Mouse (Mus musculus) hindbrain, embryonic 11.5 days (tissue): ENCODE results near the gene Kif27. TPM values are rescaled to one million over a fixed set of nuclear protein-coding genes. Genes with fewer than 3 reads are reported as not detected.
"Not testable (repeated sequence)": the region's sequence is repeated elsewhere in the genome, so short reads cannot be mapped to it uniquely, and the experiment has no call there.

Source experiments
- ATAC-seq: fragments of 200-750 bp; cut with Nextera tagmentation; 2 replicates; pipeline ENCODE4 v1.8.0; 2017; ENCODE audit warnings: mild to moderate bottlenecking, moderate TSS enrichment, moderate library complexity; ENCODE audit not compliant: low FRiP score
- DNase-seq: peaks from one replicate; pipeline ENCODE4 v3.0.0-alpha.2; 2015; ENCODE audit warnings: low spot score
- H3K27ac ChIP-seq: fragments of 300-500 bp; sonication (generic); 2 replicates; pipeline ENCODE4 v1.5.1; 2014; ENCODE audit warnings: mild to moderate bottlenecking, low read depth, low read length
- H3K27me3 ChIP-seq: fragments of 300-500 bp; sonication (generic); 2 replicates; pipeline ENCODE4 v1.6.1; 2014; ENCODE audit warnings: mild to moderate bottlenecking, low read length, moderate library complexity, mixed read lengths; ENCODE audit not compliant: control insufficient read depth, insufficient read depth
- H3K36me3 ChIP-seq: fragments of 300-500 bp; sonication (generic); 2 replicates; pipeline ENCODE4 v1.6.1; 2014; ENCODE audit warnings: mild to moderate bottlenecking, low read length, moderate library complexity, mixed read lengths; ENCODE audit not compliant: control insufficient read depth, insufficient read depth
- H3K4me1 ChIP-seq: fragments of 300-500 bp; sonication (generic); replicated peaks from 2 replicates; pipeline ENCODE4 v1.6.1; 2014; ENCODE audit warnings: low read length, mixed read lengths; ENCODE audit not compliant: control insufficient read depth, insufficient read depth
- H3K4me2 ChIP-seq: fragments of 300-500 bp; sonication (generic); replicated peaks from 2 replicates; pipeline ENCODE4 v1.6.1; 2014; ENCODE audit warnings: mild to moderate bottlenecking, low read depth, low read length
- H3K4me3 ChIP-seq: fragments of 300-500 bp; sonication (generic); 2 replicates; pipeline ENCODE4 v1.5.1; 2014; ENCODE audit warnings: low read depth, low read length
- H3K9ac ChIP-seq: fragments of 300-500 bp; sonication (generic); 2 replicates; pipeline ENCODE4 v1.6.1; 2014; ENCODE audit warnings: low read depth, low read length
- H3K9me3 ChIP-seq: fragments of 300-500 bp; sonication (generic); 2 replicates; pipeline ENCODE4 v1.6.1; 2016; ENCODE audit warnings: low read length; ENCODE audit not compliant: control insufficient read depth
- WGBS: fragments of 180-500 bp; shearing (Covaris S2); extraction: QIAGEN DNeasy Blood & Tissue Kit; methylation state at CpG from one replicate; pipeline ENCODE4 v1.1.7; 2014; 5-methylcytosine and 5-hydroxymethylcytosine counted together
- polyA plus RNA-seq: library from polyadenylated mRNA; unstranded; fragments of >200 nt; fragmentation: Nextera tagmentation; extraction: Ambion mirVana; gene quantifications from 2 replicates; pipeline ENCODE4 v1.2.1, GENCODE M21; 2014

The Kif27 gene
- polyA plus RNA-seq, 1 experiment from 2014 or later = 2.5 TPM

GRCm38 (mm10) chr13:58368835-58369234 is 9.9 kb upstream of the Kif27 start:
- H3K27me3 ChIP-seq = no peaks in the 10 kb centered on the region
- no peak overlapping the region for H3K9ac ChIP-seq
- H3K36me3 ChIP-seq = no peaks in the 10 kb centered on the region
- 74% methylated on average over 4 of the region's 4 CpGs for WGBS
- H3K27ac ChIP-seq = no peak overlapping the region
- no peaks in the 10 kb centered on the region for H3K4me1 ChIP-seq
- no peak overlapping the region for H3K4me2 ChIP-seq
- H3K4me3 ChIP-seq = no peak overlapping the region
- DNase-seq = no peak
- no peak for ATAC-seq
- no peaks in the 10 kb centered on the region for H3K9me3 ChIP-seq

GRCm38 (mm10) chr13:58367641-58368040 is 8.7 kb upstream of the Kif27 start:
- Histone ChIP-seq H3K4me2 (no peak overlapping the region), H3K4me1 (no peaks in the 10 kb centered on the region), H3K9me3 (no peaks in the 10 kb centered on the region), H3K27ac (no peak overlapping the region), H3K36me3 (no peaks in the 10 kb centered on the region), H3K4me3 (no peak overlapping the region), H3K27me3 (no peaks in the 10 kb centered on the region), H3K9ac (no peak overlapping the region)
- DNase-seq (no peak), ATAC-seq (no peak)
- WGBS = 70% methylated on average over 1 of the region's 1 CpGs

GRCm38 (mm10) chr13:58366373-58366772 is 7.5 kb upstream of the Kif27 start:
- Histone ChIP-seq H3K27me3 (no peaks in the 10 kb centered on the region), H3K4me2 (no peak overlapping the region), H3K4me1 (no peaks in the 10 kb centered on the region), H3K27ac (no peak overlapping the region), H3K9ac (no peak overlapping the region), H3K9me3 (no peaks in the 10 kb centered on the region), H3K36me3 (no peaks in the 10 kb centered on the region), H3K4me3 (no peak overlapping the region)
- DNase-seq = no peak
- no peak for ATAC-seq
- 91% methylated on average over 3 of the region's 3 CpGs for WGBS

GRCm38 (mm10) chr13:58365179-58365578 is 6.3 kb upstream of the Kif27 start:
- not testable (repeated sequence) for H3K4me3 ChIP-seq, H3K27ac ChIP-seq, DNase-seq, H3K9me3 ChIP-seq, H3K27me3 ChIP-seq, H3K36me3 ChIP-seq, ATAC-seq, H3K9ac ChIP-seq, H3K4me2 ChIP-seq, H3K4me1 ChIP-seq
- WGBS = 82% methylated on average over 8 of the region's 8 CpGs

GRCm38 (mm10) chr13:58364353-58365175 is 5.6 kb upstream of the Kif27 start:
- Histone ChIP-seq H3K27me3 (no peaks in the 10 kb centered on the region), H3K4me1 (no peaks in the 10 kb centered on the region), H3K36me3 (no peaks in the 10 kb centered on the region), H3K4me3 (no peak overlapping the region), H3K4me2 (no peak overlapping the region), H3K9ac (no peak overlapping the region), H3K27ac (no peak overlapping the region), H3K9me3 (no peaks in the 10 kb centered on the region)
- DNase-seq (no peak), ATAC-seq (no peak)
- 82% methylated on average over 8 of the region's 8 CpGs for WGBS

GRCm38 (mm10) chr13:58359304-58359653 is 357 bp upstream of the Kif27 start:
- H3K36me3 ChIP-seq = no peaks in the 10 kb centered on the region
- peak; percentile 64; the same call in 1 of the 2 replicates for ATAC-seq
- no peak for DNase-seq
- H3K9ac ChIP-seq = no peak overlapping the region
- no peaks in the 10 kb centered on the region for H3K27me3 ChIP-seq
- H3K4me1 ChIP-seq = no peaks in the 10 kb centered on the region
- H3K9me3 ChIP-seq = no peaks in the 10 kb centered on the region
- 6% methylated on average over 7 of the region's 7 CpGs for WGBS
- no peak overlapping the region for H3K27ac ChIP-seq
- H3K4me2 ChIP-seq = peak overlapping the region; percentile 98
- peak overlapping the region; percentile 69 for H3K4me3 ChIP-seq

GRCm38 (mm10) chr13:58352996-58353395 is 5.9 kb downstream of the Kif27 start:
- DNase-seq (no peak), ATAC-seq (no peak)
- no peak overlapping the region for H3K4me3 ChIP-seq
- no peaks in the 10 kb centered on the region for H3K9me3 ChIP-seq
- no peaks in the 10 kb centered on the region for H3K36me3 ChIP-seq
- H3K4me1 ChIP-seq = no peaks in the 10 kb centered on the region
- H3K27ac ChIP-seq = no peak overlapping the region
- no peak overlapping the region for H3K9ac ChIP-seq
- H3K4me2 ChIP-seq = no peak overlapping the region
- H3K27me3 ChIP-seq = no peaks in the 10 kb centered on the region

- Histone ChIP-seq H3K36me3 (no peaks in the 10 kb centered on the region), H3K4me1 (no peaks in the 10 kb centered on the region), H3K9me3 (no peaks in the 10 kb centered on the region), H3K4me2 (no peak overlapping the region), H3K27me3 (no peaks in the 10 kb centered on the region), H3K9ac (no peak overlapping the region), H3K27ac (no peak overlapping the region), H3K4me3 (no peak overlapping the region)
- 63% methylated on average over 4 of the region's 4 CpGs for WGBS
- DNase-seq = no peak
- ATAC-seq = no peak
These were observed 8.3 kb downstream of the Kif27 start for GRCm38 (mm10) chr13:58350606-58351005.

GRCm38 (mm10) chr13:58344505-58344904 is 14.4 kb downstream of the Kif27 start:
- Histone ChIP-seq H3K36me3 (no peaks in the 10 kb centered on the region), H3K9me3 (no peaks in the 10 kb centered on the region), H3K4me1 (no peaks in the 10 kb centered on the region), H3K27ac (no peak overlapping the region), H3K4me2 (no peak overlapping the region), H3K9ac (no peak overlapping the region), H3K27me3 (no peaks in the 10 kb centered on the region), H3K4me3 (no peak overlapping the region)
- no peak for DNase-seq
- no peak for ATAC-seq
- WGBS = 87% methylated on average over 9 of the region's 9 CpGs
